Mouse (Mus musculus): ENCODE measurements around the gene Rnf213.
A peak's percentile ranks its signal among the peaks of the same experiment; 100 is the strongest.
"Not testable (repeated sequence)": the region's sequence is repeated elsewhere in the genome, so short reads cannot be mapped to it uniquely, and the experiment has no call there.

Rnf213 gene

GRCm38 (mm10) chr11:119392800-119393482 lies at the start of gene Rnf213:
Gene Rnf213 (plus strand): TSS chr11:119393100.
- DNase-seq (ENCODE audit: low spot score): peak; percentile 73

DNA sequence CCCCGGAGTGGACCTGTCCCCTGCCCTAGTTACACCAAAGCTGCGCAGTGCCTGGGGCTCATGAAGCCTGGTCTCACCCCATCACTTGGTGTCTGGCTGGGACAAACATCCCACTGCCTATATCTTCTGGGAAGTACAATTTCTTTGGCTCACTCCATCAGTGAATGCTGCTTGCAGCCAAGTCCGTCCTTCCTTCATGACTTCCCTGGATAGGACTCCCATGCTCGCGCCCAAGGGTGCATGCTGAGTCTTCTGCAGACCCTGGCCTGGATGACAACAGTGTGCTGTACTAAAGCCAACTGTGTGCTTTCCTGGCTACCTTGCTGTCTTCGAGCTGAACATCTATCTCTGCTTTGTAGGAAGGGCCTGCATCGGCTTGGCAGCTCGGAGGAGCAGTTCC lies 48.7 kb upstream of the Rnf213 start:
- no peak for DNase-seq (ENCODE audit: low spot score)

GRCm38 (mm10) chr11:119344865-119345264 lies 48.0 kb upstream of the Rnf213 start:
- no peak for DNase-seq (ENCODE audit: low spot score)

- DNase-seq (ENCODE audit: low spot score): no peak
Observed at GRCm38 (mm10) chr11:119347125-119347524, 45.8 kb upstream of the Rnf213 start.

DNA sequence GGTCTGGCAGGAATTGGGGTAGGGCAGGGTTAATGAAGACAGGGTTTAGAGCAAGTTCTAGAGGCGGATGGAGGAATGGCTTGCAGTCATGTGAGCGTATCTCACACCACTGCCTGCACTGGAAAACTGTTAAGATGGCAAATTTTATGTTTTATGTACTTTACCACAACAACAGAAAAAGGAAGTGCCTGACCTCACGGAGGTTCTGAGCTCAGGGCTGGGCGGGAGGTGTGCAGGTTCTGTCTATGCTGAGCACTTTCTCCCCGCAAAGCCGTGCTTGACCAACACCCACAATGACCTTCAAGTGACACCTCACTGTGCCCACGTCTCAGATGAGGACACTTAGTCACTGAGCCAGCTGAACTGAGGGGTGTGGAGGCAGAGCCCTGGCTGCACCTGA lies 40.8 kb upstream of the Rnf213 start:
- no peak for DNase-seq (ENCODE audit: low spot score)

- DNase-seq (ENCODE audit: low spot score): no peak
Observed at GRCm38 (mm10) chr11:119353946-119354345, 39.0 kb upstream of the Rnf213 start.

DNA sequence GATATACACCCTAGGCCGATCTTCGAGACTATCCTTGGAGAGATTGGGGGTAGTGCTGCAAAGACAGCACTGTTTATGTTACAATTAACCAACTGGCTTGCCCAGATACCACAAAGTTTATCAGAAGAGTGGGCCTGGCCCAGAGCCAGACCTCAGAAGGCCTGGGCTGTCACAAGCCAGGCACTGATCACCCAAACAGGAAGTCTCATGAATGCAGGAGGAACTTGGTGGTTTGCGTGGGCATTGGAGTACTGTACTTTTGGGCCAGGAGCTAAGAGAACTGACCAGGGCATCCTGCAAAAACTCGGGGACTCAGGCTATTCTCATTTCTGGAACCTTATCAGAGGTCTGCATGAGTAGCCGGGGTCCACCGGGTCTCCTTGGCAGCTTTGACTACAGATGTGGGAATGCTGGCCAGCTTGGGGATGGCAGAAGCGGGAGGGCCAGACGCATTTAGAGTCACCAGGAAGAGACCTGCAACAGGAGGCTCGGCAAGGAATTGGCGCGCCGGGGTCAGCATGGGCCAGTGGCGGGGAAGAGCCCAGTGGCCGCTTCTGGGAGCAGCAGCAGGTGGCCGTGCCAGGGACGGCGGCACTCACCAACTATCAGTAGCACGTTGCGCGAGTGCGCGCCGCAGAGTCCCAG lies 38.0 kb upstream of the Rnf213 start:
- DNase-seq (ENCODE audit: low spot score): peak; percentile 79

DNA sequence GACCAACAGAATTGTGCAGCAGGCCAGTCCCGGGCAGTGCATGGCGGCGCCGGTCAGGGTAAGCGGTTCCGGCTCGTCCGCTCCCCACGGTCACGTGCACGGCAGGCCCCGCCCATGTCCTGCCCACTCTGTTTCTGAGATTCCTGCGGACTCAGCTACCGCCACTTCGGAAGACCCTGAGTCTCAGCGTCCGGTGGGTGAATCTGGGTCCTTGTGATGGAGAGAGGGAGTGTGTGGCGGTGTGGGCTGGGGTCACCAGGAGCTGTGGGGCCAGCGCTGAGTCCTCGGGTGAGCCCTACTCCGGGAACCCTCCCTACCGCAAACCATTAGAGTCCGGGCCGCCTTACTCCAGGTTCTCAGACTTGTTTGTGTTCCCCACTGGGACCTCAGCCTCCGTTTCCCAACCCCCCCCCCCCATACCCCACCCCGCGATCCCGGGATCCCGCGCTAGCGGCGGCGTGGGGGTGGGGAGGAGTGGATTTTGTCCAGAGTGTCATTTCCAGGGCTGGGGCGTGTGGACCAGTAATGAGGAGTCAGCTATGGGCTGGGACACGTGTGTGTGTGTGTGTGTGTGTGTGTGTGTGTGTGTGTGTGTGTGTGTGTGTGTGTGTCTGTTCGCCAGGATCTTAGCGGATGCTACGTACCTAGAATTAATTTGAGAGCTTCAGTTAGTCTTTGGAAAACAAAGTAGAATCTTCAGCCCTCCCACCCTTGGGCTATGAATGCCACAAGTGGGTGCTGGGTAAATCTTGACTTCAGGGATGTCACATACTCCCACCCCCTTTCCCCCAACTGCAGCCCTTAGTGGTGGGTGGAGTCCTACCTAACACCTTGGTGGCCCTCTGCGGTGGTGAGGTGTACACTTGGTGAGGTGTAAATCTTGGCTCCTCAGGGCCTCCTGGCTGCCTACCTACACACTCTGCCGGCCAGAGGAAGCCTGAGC lies 37.2 kb upstream of the Rnf213 start, which contains the start of the genes Sgsh and Slc26a11:
Sgsh (minus strand) TSS at position 94 of the 943 bp plus-strand sequence.
Slc26a11 (plus strand) TSS at position 115 of the 943 bp plus-strand sequence.
- DNase-seq (ENCODE audit: low spot score): peak; percentile 89

DNA sequence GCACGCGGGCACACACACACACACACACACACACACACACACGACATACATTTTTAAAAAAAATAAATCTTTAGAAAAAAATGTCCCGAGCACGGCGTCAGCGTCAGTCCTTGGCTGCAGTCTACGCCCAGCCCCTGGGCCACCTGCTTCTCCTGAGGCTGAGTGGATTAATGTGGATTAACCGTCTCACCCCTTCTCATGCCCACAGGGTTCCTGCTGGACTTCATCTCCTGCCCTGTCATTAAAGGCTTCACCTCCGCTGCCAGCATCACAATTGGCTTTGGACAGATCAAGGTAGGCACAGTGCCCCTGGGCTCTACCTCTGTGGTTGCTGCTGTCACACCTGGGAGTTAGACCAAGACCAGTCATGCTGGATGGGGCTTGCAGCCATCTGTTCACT lies 33.8 kb upstream of the Rnf213 start:
- no peak for DNase-seq (ENCODE audit: low spot score)

GRCm38 (mm10) chr11:119362769-119363533 lies 29.9 kb upstream of the Rnf213 start:
- no peak for DNase-seq (ENCODE audit: low spot score)

DNA sequence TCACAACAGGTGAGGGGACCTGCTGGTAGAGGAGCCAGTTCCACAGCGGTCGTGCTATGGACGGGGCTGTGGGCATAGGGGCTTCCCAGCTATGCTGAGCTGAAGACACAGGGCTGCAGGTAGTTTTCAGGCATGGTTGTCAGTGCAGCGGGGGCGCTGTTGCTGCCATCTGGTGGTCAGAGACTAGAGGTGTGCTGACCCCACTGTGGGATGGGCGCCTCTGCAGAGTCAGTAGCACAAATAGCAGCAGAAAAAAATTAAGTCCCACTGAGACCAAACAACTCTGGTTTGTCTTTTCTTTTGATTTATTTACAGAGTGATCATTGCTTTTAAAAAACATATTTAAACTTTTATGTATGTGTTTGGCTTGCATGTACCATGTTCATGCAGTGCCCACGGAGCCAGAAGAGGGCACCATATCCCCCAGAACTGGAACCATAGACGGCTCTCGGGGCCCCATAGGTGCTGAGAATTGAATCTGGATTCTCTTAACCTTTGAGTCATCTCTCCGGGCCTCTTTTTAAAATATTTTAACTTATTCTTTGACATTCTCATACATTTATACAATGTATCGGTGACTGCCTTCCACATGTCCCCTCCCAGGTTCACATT lies 29.3 kb upstream of the Rnf213 start:
- peak; percentile 70 for DNase-seq (ENCODE audit: low spot score)

GRCm38 (mm10) chr11:119375425-119375824 lies 17.5 kb upstream of the Rnf213 start:
- no peak for DNase-seq (ENCODE audit: low spot score)

DNA sequence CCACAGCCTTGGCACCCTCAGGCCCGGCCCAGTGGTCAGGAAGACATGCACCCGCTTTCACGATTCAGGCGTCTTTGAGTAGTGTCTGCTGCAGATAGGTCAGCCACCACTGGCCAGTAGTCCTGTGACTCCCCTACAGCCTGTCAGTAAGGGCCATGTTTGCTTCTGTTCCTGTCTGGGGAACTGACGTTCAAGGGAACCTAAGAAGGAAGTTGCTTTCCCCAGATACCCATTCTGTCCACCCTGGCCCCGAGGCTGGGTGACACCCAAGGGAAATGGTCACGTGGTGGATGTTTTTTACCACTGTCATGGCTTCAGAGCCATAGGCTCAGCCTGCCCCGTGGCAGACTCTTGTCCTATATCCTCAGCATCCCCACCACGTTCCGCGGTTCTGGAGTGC lies 15.6 kb upstream of the Rnf213 start:
- DNase-seq (ENCODE audit: low spot score): no peak

DNA sequence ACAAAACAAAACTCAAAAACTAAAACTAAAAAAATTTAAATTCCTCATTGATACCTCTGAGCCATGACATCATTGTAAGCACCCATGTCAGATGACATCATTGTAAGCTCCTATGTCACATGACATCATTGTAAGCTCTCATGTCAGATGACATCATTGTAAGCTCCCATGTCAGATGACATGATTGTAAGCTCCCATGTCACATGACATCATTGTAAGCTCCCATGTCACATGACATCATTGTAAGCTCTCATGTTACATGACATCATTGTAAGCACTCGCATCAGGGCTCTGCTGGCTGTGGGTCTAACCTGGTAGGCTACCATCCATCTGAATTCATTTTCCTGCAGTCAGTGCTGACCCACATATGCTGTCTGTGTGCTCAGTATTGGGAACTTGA lies 14.3 kb upstream of the Rnf213 start:
- DNase-seq (ENCODE audit: low spot score): no peak

GRCm38 (mm10) chr11:119381631-119382337 lies 11.1 kb upstream of the Rnf213 start:
- DNase-seq (ENCODE audit: low spot score): peak; percentile 41

DNA sequence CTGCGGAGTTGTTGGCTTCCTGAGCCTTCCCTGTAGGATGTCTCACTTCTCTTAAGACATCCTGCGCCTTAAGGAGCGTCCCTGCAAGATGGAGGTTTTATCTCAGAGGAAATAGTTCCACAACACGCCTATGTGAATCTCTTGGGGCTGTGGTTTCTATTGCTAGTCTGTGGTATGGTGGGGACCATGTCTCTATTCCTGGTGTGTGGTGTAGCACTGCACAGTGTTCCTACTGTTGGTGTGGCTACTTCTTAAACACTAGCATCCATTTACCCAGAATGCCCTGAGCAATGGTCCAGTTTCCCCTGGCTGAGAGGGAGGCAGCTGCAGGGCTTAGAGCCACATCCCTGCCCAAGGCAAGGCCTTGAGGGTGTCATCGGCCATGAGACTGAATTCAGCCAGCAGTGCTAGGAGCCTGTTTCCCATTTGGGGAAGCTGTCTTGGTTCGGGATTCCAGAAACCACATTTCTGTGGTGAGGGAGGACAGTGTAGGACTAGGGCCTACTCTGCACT lies 10.5 kb upstream of the Rnf213 start:
- no peak for DNase-seq (ENCODE audit: low spot score)

DNA sequence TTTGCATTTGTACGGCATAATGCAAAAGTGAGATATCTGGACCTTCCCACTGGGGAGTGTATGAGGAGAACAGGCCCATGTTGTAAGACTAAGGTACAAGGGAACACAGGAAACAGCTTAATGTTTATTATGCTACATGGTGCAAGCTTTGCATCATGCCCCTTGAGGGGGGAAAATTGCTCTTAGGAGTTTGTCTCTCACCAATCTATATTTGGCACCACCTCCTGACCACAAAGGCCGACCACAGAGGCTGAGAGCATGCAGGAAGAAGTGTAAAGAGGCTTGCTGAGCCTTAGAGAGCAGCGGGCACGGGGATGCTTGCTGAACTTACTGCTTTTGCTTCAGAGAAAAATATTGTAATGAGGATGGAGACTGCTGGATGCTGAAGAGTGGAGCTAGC lies 8.0 kb upstream of the Rnf213 start:
- DNase-seq (ENCODE audit: low spot score): no peak

DNA sequence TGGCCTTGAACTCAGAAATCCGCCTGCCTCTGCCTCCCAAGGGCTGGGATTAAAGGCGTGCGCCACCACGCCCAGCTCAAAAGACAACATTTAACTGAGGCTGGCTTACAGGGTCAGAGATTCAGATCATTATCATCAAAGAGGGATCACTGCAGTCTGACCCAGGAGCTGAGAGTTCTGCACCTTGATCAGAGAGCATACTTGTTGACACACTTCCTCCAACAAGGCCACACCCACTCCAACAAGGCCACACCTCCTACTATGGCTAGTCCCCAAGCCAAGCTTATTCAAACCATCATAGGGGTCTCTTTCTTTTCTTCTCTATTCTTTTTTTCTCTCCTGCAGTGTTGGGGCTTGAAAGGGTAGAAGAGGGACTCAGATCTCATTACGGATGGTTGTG lies 6.6 kb upstream of the Rnf213 start:
- DNase-seq (ENCODE audit: low spot score): no peak

- DNase-seq (ENCODE audit: low spot score): not testable (repeated sequence)
Observed at GRCm38 (mm10) chr11:119387273-119387672, 5.6 kb upstream of the Rnf213 start.

- DNase-seq (ENCODE audit: low spot score): peak; percentile 86
Observed at GRCm38 (mm10) chr11:119389851-119390270, 3.0 kb upstream of the Rnf213 start.
